Mouse (Mus musculus) erythroblast, adult 5-6 weeks (primary cell): ENCODE results near the gene Ndufaf2. TPM values are rescaled to one million over a fixed set of nuclear protein-coding genes. Genes with fewer than 3 reads are reported as not detected.

ENCODE experiments used
- ATAC-seq: replicated peaks from 2 replicates; pipeline ENCODE4 v1.8.0; 2016; ENCODE audit warnings: moderate number of reproducible peaks, mild to moderate bottlenecking, moderate TSS enrichment, inconsistent platforms; ENCODE audit not compliant: poor library complexity, low FRiP score, severe bottlenecking
- total RNA-seq, 2 experiments: library from RNA; stranded (forward) in 1 of 2; stranded (reverse) in 1 of 2; fragments of 150-400 nt in 1 of 2; fragments of 200-764, 138-1000 nt in 1 of 2; gene quantifications; 2 replicates each; pipeline versions ENCODE4 v1.2.3 to v1.2.4; 2015 to 2017; ENCODE audit warnings: low replicate concordance in 2 of 2

The Ndufaf2 gene
- total RNA-seq, 2 experiments from 2014 or later = 6.0 to 13.8 TPM

DNA sequence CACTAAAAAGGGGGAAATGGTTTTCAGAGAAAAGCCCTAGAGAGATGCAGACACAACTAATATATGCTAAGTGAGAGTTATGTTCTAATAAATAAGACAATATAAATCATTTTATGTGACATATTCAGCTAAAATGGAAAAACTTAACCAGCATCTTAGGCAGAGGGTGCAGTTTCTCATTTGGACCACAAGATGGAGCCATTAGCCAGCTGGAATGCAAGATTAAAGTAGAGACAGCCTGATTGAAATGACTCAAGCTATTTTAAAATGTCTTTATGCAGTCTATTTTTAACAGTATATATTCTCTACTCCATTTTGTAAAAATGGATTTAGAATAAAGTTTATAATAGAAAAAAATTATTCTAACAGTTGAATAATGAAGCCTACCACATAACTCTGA, 6.6 kb downstream of the Ndufaf2 start:
- ATAC-seq = peak; percentile 67

DNA sequence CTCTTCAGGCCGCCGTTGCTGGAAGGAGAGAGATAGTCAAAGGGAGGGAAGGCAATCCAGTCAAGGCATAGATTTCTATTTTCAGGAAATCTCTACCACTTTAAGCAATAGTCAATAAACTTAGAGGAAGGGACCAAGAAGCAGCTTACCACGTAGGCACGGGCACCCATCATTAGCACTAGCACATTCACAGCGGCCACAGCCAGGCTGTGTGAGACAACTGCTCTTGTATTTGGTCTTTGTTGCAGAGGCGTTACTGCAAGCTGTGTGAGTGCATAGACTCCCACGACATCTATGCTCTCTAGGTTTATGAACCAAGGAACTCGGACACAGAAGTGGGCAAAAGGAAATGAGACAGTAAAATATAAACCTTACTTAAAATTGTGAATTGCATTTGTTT, 14.3 kb downstream of the Ndufaf2 start:
- ATAC-seq = no peak

DNA sequence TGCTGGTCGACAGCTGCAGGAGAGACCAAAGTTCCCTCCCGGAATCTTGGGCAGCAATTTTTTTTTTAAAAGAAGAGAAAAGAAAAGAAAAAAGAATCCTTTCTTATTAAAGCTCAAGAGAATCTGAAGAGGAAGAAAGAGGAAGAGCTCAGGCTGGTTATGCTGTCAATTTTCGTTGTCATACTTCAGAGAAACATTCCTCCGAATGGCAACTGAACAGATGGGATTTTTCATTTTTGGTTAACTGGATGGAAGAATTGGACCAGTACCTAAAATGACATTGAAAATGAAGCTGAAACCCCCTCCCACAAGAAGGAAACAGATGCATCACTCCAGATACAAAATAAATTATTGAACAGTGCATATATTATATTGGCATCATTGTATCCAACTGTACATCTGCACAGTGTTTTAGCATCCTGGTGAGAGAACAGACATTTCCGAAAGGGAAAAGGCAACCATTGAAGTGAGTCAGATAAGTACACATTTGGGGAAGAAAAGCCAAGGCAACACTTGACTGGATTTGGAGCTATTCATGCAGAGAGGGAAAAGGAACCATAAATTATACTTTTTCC, 19.9 kb downstream of the Ndufaf2 start:
- no peak for ATAC-seq

DNA sequence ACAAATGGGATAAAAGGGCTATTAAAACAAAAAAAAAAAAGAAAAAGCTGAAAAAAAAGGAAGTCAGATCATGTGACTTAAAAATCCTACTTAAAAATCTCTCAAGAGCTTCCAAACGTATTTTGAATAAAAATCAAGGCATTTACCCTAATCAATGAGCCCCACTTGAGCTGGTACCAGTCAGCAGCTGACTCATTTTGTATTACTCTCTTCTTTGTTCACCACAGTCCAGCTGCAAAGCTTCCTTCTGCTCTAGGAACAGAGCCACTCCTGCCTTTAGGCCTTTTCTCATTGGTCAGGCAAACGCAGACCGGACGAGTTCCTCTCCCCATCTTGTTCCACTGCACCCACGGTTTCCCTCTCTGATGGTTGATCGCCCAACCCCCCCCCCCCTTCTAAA, 22.8 kb downstream of the Ndufaf2 start:
- ATAC-seq = no peak

DNA sequence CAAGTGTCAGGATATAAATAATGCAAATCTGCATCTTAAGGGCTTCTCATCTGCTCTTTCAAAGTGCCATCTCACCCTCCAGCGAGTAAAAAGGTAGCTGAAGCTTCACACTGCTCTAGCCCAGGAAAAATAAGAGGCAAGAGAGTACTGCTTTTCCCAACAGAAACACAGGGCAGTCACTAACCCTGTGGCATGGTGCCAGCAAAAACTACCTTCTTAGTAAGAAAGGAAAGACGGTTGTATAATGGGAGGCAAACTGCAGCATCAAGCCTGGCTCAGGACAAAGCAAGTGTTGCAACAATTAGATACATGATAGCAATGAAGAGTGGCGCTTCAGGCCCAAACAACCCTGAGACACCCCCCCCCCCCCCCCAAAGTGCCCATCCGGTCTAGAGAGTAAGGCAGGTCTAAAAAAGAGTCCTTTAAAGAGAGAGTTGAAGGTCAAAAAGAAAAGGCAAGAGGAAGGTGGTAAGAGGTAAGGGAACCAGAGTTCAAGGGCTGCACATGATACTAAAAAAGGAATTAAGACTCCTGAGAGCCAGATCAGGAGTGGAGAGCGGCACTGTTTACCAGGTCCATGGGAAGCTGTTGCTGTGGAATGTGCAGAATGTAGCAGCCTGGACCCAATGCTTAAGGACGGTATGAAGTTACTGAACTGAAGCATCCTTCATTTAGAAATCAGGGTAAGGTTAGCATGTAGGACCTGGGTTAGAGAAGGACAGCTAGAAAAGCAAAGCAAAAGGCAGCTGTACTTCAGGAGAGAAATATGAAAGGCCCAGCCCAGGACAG, 26.2 kb downstream of the Ndufaf2 start:
- no peak for ATAC-seq

DNA sequence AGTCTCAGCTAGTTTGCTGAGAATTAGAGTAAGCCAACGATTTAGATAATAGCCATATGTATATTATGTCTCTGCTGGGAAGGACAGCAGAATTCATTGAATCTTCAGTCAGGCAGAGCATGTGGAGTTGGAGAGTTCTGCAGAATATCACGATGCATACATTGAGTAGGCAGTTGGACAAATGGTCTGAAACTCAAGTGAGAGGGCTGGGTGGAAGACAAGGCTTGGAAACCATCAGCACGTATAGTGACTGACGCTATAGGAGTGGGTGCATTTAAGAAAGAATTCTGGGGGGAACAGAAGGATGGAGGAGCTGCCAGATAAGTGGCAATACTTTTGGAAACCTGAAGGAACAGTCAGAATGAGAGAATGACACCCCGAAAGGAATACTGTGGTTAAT, 27.7 kb downstream of the Ndufaf2 start:
- no peak for ATAC-seq

DNA sequence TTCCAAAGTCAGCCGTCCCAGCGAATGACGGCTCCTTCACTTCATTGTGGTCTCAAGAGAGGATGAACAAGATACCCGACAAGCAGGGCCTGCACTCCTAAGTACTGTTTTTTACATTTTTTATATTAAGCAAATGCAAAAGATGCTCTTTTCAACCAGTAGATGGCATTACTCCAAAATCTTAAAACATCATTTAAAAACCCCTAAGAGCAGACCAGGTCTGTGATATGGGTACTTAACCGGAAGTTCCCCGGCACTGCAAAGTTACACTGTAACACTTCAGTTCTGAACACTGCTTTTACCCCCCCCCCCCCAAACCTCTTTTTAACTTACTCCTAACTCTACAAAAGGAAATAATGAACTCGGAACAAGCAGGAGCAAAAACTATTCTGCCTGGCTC, 29.4 kb downstream of the Ndufaf2 start:
- ATAC-seq = no peak

GRCm38 (mm10) chr13:108127883-108128282, 30.5 kb downstream of the Ndufaf2 start:
- no peak for ATAC-seq

- ATAC-seq = no peak
Measured at GRCm38 (mm10) chr13:108127130-108127529, 31.3 kb downstream of the Ndufaf2 start.

DNA sequence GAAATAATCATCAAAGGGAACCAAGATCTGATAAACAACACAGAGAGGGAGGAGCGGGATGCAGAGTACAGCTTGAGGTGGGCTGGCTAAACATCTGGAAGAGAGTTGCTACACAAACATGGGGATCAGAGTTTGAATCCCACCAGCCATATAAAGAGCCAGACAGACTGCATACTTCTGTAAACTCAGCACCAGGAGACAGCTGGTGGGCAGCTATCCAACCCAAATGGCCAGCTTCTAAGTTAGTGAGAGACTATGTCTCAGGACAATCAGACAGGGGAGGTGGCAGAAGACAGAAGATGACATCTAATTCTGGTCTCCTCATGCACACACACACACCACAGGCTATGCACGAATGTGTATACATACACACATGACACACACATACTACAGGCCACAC, 32.2 kb downstream of the Ndufaf2 start:
- ATAC-seq = no peak

DNA sequence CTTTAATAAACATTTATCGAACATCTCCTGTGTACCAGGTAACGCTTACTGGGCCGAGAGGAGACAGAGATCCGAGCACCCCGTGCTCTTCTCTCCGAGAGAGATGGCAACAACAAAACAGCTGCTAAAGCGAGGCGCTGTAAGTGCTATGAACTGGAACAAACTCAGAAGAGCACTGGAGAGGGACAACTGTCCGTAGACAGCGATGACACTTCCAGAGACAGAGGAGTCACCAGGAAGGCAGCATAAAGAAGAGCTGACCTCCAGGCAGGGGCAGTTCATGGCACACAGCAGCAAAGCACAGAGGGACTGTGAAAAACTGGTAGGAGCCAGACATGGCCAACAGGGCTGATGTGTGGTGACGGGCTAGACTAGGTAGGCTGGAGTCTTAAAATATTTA, 34.3 kb downstream of the Ndufaf2 start:
- no peak for ATAC-seq

GRCm38 (mm10) chr13:108123109-108123723, 35.2 kb downstream of the Ndufaf2 start:
- no peak for ATAC-seq

GRCm38 (mm10) chr13:108119411-108120310, 38.8 kb downstream of the Ndufaf2 start:
- no peak for ATAC-seq

DNA sequence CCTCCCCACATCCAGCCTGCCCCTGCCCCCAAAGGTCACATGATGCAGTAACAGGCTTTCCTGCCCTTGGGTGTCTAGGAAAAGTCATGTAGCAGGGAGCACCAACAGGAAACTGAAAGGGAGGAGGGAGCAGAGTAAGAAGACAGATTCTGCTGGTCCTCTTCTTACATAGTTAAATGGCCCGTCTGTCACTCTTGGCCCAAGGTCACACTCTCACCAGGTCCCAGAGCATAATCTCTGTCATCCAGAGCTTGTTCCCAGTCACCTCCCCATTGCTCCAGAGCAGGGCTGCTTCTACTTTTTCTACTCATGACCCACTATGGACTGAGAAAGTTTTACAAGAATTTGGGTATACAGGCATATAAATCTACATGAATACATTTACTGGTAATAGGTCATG, 40.2 kb downstream of the Ndufaf2 start:
- ATAC-seq = no peak

- no peak for ATAC-seq
Measured at GRCm38 (mm10) chr13:108117654-108118053, 40.8 kb downstream of the Ndufaf2 start.

DNA sequence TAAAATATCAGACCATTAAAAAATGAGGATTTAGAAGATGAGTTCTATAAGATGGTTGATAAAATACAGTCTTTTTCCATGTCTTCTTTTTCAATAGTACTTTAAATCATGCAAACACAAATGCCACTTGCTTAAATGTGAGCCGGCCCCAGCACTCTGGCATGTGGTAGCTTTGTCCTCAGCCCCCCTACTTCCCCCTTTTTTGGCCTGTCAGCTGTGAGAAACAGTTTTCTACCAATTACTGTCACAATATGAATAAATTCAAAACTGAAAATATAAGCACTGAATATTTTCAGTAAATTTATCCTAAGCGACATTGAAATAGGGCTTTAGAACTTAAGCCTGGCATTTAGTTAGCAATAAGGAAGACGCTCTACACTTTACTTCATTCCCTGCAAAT, 44.2 kb downstream of the Ndufaf2 start:
- no peak for ATAC-seq

GRCm38 (mm10) chr13:108113536-108113935, 44.9 kb downstream of the Ndufaf2 start:
- ATAC-seq = no peak

- no peak for ATAC-seq
Measured at GRCm38 (mm10) chr13:108110929-108111328, 47.5 kb downstream of the Ndufaf2 start.

DNA sequence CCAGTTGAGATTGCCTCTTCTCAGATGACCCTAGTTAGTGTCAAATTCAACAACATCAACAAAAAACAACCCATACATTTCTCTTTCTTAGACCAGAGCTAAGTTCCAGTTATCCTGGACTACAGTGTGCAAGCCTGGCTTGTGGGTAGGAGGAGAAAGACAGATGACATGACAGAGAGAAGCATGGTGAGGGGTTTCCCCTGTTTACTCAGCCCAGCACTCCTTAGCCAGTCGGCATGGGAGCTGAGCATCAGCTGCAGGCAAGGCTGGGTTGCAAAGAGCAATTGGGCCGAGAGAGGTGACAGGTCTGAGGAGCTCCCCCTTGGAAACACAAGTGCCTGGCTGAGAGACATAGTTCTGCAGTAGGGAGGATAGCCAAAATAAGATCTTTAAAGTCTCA, 57.7 kb downstream of the Ndufaf2 start:
- ATAC-seq = no peak

- no peak for ATAC-seq
Measured at GRCm38 (mm10) chr13:108096446-108096845, 62.0 kb downstream of the Ndufaf2 start.
